Mouse (Mus musculus) lung, postnatal 10 days (tissue): ENCODE measurements at regions not wholly inside any gene's neighbourhood (a gene's known extent, or its start where the extent isn't known, plus 50 kb on each side); places are given as distances from the start of the nearest gene placed in this dataset.

ENCODE experiments used
- DNase-seq: peaks from one replicate; pipeline ENCODE4 v3.0.0; 2021

DNA sequence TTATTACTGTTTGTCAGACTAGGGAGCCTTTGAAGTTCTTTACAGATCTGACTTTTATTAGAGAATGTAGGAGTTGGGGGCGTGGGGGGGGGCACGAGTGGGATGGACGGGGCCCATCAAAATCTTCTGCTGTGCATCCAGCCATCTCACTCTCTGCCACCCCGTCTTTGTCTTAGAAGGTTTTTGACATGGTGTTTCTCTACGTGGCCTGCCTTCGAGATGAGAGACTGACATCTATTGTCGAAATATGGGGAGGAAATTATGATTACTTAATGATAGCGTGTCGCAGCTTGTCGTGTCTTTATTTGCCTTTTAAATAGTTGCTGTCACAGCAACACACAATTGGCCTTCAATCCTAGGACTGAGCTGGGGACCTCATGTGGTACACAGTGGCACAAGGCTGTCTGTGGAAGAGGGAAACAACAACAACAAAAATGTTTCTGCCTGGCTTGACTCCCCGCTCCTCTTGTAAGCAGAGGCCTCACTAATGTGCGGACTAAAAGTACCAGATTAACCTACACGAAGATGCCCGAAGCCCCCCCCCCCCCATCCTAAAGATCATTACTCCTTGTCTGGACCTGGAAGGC, 51.5 kb upstream of the Ubash3b start:
- no peak for DNase-seq

GRCm38 (mm10) chr9:41212303-41212901, 50.9 kb upstream of the Ubash3b start:
- peak; percentile 59 for DNase-seq

DNA sequence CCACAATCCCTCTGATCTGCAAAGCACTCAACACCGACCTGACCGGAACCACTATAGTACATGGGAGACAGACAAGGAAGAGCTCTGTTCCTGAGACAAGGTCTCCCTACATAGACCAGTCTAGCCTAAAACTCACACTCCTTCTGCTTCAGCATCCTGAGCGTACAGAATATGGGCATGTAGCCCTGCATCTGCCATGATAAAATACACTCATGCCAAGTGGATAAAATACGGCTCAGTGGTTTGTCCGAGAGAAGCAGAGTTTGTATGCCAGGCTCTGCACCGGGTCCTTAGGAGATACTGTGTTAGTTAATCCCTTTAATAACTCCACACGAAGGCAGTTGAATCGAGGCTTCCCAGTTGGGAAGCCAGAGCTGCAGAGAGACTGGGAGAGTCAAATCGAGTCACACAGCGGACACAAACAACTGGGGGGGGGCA, 50.4 kb upstream of the Ubash3b start:
- no peak for DNase-seq
